Mouse (Mus musculus): ENCODE results near the gene Kera.

DNA sequence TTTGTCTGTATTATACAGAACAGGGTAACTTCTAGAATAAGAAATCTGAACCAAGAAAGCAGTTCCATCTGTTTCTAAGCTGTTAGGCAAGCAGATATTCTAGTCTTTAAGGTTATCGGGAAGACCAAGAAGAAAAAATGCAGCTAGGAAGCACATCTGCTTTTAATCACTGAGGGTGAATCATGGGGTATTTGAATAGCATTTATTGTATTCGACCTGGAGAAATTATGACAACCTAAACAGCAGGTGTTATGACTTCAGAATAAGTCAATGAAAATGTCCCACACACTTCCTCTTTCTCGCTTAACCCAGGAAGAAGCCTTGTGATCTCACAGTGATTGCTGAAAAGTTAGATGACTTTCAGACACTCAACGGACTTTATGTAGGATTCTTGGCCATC, 18.4 kb downstream of the Kera start:
- TF ChIP-seq POLR2A (IDR thresholded peaks at IDR 0.05; ENCODE audit: control insufficient read depth, low read depth, low read length): no peak
- no peak for TF ChIP-seq CTCF (IDR thresholded peaks at IDR 0.05; ENCODE audit: control insufficient read depth, insufficient read depth, insufficient replicate concordance, low read depth, low read length)
